Mouse (Mus musculus) induced T-regulatory cell, adult 2 months (primary cell): Measurements from ENCODE around the gene Pih1d1.

Experiments used
- DNase-seq: peaks from one replicate; pipeline ENCODE4 v3.0.0-alpha.2; 2012; ENCODE audit warnings: low read depth

The Pih1d1 gene

GRCm38 (mm10) chr7:45193871-45194785, 40.0 kb downstream of the Pih1d1 start:
- no peak for DNase-seq

GRCm38 (mm10) chr7:45195341-45196175, 41.5 kb downstream of the Pih1d1 start:
- DNase-seq, result no peak

DNA sequence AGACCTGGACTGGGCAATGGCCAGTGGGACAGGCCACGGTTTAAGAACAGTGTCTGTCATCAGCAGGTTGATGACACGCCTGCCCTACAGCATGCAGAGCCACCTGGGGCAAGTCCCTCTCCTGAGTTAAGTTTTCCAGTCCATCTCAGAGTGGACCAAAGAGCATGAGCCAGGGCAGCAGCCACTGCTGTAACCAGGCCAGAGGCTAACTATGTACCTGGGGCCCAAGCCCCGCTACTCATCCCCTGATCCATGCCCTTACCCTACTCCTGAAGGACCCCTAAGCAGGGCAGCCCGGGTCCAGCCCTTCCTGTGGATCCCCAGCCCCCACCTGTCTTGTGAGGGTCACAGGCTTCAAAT, 42.1 kb downstream of the Pih1d1 start:
- DNase-seq, result no peak

DNA sequence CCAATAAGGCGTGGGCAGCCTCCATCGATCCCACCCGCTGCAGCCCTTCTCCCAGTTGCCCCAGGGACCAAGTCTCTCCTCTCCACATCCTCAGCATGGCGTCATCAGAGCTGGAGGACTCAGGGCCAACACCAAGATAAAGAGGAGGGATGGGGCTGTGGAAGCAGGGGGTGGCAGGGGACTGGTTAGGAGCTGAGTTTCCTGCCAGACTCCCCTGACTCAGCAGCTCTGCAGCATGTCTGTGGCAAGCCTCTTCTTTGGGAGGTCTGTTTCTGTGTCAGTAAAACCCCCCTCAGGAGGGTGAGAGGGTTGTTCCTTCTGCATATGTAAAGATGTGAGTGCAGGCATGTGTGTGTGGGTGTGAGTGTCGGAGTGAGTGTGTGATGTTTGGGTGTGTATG, 42.9 kb downstream of the Pih1d1 start:
- no peak for DNase-seq

GRCm38 (mm10) chr7:45198435-45198834, 44.3 kb downstream of the Pih1d1 start:
- peak; percentile 61 for DNase-seq

GRCm38 (mm10) chr7:45198961-45199360, 44.9 kb downstream of the Pih1d1 start:
- DNase-seq, result no peak

DNA sequence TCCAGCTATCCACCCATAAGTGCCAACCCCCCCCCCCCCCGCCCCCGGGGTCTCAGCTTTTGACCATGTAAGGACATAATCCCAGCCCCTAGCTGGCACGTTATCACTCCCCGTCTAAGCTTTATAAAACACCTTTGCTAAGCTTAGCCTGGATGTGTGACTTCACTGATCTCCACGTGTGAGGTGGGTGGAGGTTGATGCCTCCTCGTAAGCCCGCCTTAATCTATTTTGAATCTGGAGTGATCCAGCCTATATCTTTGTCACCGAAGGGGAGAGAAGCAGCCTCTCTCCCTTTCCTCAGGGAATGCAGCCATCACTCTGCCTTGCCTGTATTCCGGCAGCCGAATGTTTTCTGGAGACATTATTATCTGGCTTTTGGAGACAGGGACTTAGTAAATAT, 48.6 kb downstream of the Pih1d1 start:
- no peak for DNase-seq

- DNase-seq, result peak; percentile 98
Observed at GRCm38 (mm10) chr7:45204380-45205143, 50.5 kb downstream of the Pih1d1 start, which contains the start of gene Ccdc155. Gene Ccdc155 (minus strand): TSS chr7:45204892.

DNA sequence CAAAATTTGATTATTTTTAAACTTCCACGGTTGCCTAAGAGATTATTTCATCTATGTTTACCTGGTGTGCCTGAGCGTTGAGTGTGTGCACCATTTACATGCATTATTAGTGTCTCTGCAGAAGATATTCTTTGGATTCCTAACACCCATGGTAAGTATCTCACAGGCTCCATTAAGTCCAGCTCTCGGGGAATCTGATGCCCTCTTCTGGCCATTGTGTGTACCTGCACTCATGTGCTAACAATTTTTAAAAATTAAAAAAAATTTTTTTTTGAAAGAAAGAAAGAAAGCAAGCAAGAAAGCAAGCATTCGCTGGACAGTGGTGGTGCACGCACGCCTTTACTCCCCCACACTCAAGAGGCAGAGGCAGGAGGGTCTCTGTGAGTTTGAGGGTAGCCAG, 54.2 kb downstream of the Pih1d1 start:
- peak; percentile 22 for DNase-seq
